Mouse (Mus musculus) stomach, postnatal 0 days (tissue): ENCODE data around the gene Aco2.

ENCODE experiments used
- CTCF ChIP-seq: IDR thresholded peaks from 2 replicates; pipeline ENCODE4 v1.5.1; 2016; ENCODE audit warnings: antibody characterized with exemption, low read depth, mild to moderate bottlenecking, moderate library complexity
- EP300 ChIP-seq: optimal IDR thresholded peaks from 2 replicates; pipeline ENCODE3; 2016; ENCODE audit warnings: antibody characterized with exemption

- TF ChIP-seq CTCF, result peak; percentile 81
- no peak for TF ChIP-seq EP300
Measured at GRCm38 (mm10) chr15:81938246-81938645, 66.1 kb downstream of the Aco2 start.
